Mouse (Mus musculus) heart, embryonic 14.5 days (tissue): ENCODE measurements around the gene Zdhhc18. TPM values are rescaled to one million over a fixed set of nuclear protein-coding genes. Genes with fewer than 3 reads are reported as not detected.
"Not testable (repeated sequence)": the region's sequence is repeated elsewhere in the genome, so short reads cannot be mapped to it uniquely, and the experiment has no call there.

Experiments
- ATAC-seq: fragments of 200-750 bp; cut with Nextera tagmentation; 2 replicates; pipeline ENCODE4 v1.8.0; 2017; ENCODE audit warnings: low read depth, moderate TSS enrichment; ENCODE audit not compliant: insufficient number of reproducible peaks, insufficient read depth, low FRiP score
- H3K27ac ChIP-seq, 2 experiments: fragments of 200-500 bp in 1 of 2; fragments of 300-500 bp in 1 of 2; sonication (generic) in 1 of 2; replicated peaks in 1 of 2; 2 replicates each; pipeline ENCODE4 v1.5.1; 2012 to 2014; ENCODE audit warnings: low read depth in 2 of 2, low read length in 2 of 2, control low read depth in 1 of 2, mild to moderate bottlenecking in 1 of 2, mixed read lengths in 1 of 2; ENCODE audit not compliant: control insufficient read depth in 1 of 2, insufficient read depth in 1 of 2
- H3K27me3 ChIP-seq: fragments of 300-500 bp; sonication (generic); 2 replicates; pipeline ENCODE4 v1.6.1; 2014; ENCODE audit warnings: mild to moderate bottlenecking, low read length, control low read depth; ENCODE audit not compliant: control insufficient read depth, insufficient read depth
- H3K36me3 ChIP-seq: fragments of 300-500 bp; sonication (generic); 2 replicates; pipeline ENCODE4 v1.6.1; 2014; ENCODE audit warnings: mild to moderate bottlenecking, control low read depth, low read length, mixed read lengths; ENCODE audit not compliant: control insufficient read depth, insufficient read depth
- H3K4me1 ChIP-seq, 2 experiments: fragments of 200-500 bp in 1 of 2; fragments of 300-500 bp in 1 of 2; sonication (generic) in 1 of 2; 2 replicates each; pipeline ENCODE4 v1.6.1; 2012 to 2014; ENCODE audit warnings: low read length in 2 of 2, control low read depth in 1 of 2, mixed read lengths in 1 of 2; ENCODE audit not compliant: control insufficient read depth in 2 of 2, insufficient read depth in 2 of 2
- H3K4me2 ChIP-seq: fragments of 300-500 bp; sonication (generic); 2 replicates; pipeline ENCODE4 v1.6.1; 2014; ENCODE audit warnings: mild to moderate bottlenecking, low read length
- H3K4me3 ChIP-seq, 2 experiments: fragments of 200-500 bp in 1 of 2; fragments of 300-500 bp in 1 of 2; sonication (generic) in 1 of 2; 2 replicates each; pipeline ENCODE4 v1.5.1; 2012 to 2014; ENCODE audit warnings: low read length in 2 of 2, mild to moderate bottlenecking in 2 of 2, control low read depth in 1 of 2, low read depth in 1 of 2, moderate library complexity in 1 of 2; ENCODE audit not compliant: control insufficient read depth in 1 of 2, insufficient read depth in 1 of 2
- H3K9ac ChIP-seq: fragments of 300-500 bp; sonication (generic); 2 replicates; pipeline ENCODE4 v1.6.1; 2014; ENCODE audit warnings: mild to moderate bottlenecking, low read length
- H3K9me3 ChIP-seq: fragments of 300-500 bp; sonication (generic); 2 replicates; pipeline ENCODE4 v1.6.1; 2016; ENCODE audit warnings: low read length, control low read depth; ENCODE audit not compliant: control insufficient read depth
- WGBS: fragments of 180-500 bp; shearing (Covaris S2); extraction: QIAGEN DNeasy Blood & Tissue Kit; methylation state at CpG from one replicate; pipeline ENCODE4 v1.1.7; 2014; 5-methylcytosine and 5-hydroxymethylcytosine counted together
- polyA plus RNA-seq: library from polyadenylated mRNA; unstranded; fragments of >200 nt; fragmentation: Nextera tagmentation; extraction: Ambion mirVana; gene quantifications from 2 replicates; pipeline ENCODE4 v1.2.1, GENCODE M21; 2014

Zdhhc18 gene
- polyA plus RNA-seq, 1 experiment from 2014 or later: 4.7 TPM

DNA sequence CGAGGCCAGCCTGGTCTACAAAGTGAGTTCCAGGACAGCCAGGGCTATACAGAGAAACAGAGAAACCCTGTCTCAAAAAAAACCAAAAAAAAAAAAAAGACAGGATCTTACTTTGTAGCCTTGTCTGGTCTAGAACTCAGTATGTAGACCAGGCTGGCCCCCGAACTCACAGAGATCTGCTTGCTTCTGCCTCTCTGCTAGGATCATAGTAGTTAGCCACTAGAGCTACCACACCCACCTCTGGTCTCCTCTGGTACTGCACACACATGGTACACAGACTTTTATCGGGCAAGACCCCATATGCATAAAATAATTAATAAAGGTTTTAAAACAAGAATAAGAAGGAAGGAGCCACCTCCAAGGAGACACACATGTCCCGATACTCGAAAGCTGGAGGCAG is 4.1 kb upstream of the Zdhhc18 start:
- 91% methylated on average over 5 of the region's 5 CpGs for WGBS
- H3K9ac ChIP-seq, H3K4me1 ChIP-seq, H3K27me3 ChIP-seq, H3K4me2 ChIP-seq, H3K4me3 ChIP-seq, H3K36me3 ChIP-seq, H3K27ac ChIP-seq, ATAC-seq, H3K9me3 ChIP-seq: not testable (repeated sequence)

DNA sequence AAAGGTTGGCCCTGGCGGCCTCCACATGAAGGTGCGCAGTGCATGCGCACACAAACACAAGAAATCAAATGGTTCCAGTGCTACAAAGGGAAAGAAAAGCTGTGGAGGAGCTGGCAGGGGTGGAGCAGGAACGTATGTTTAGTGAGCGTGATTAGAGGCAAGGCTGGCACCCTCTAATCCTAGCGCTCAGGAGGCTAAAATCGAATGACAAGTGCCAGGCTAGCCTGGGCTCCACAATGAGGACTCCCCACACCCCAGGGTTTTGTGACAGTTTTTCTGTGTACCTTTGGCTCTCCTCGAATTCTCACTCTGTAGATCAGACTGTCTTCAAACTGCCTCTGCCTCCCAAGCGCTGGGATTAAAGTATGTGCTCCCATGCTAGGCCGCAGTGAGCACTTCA is 2.8 kb upstream of the Zdhhc18 start:
- ATAC-seq: no peak
- no peaks in the 10 kb centered on the region for H3K36me3 ChIP-seq
- no peak overlapping the region for H3K9ac ChIP-seq
- H3K27ac ChIP-seq: no peak overlapping the region
- 74% methylated on average over 10 of the region's 10 CpGs for WGBS
- no peaks in the 10 kb centered on the region for H3K27me3 ChIP-seq
- H3K4me2 ChIP-seq: no peak overlapping the region
- 0 out of 4 replicates have a peak, but pooled peaks cover 0 to 4% of the 10 kb centered on the region in 2 experiments for H3K4me1 ChIP-seq
- no peak overlapping the region for H3K4me3 ChIP-seq
- H3K9me3 ChIP-seq: no peaks in the 10 kb centered on the region

DNA sequence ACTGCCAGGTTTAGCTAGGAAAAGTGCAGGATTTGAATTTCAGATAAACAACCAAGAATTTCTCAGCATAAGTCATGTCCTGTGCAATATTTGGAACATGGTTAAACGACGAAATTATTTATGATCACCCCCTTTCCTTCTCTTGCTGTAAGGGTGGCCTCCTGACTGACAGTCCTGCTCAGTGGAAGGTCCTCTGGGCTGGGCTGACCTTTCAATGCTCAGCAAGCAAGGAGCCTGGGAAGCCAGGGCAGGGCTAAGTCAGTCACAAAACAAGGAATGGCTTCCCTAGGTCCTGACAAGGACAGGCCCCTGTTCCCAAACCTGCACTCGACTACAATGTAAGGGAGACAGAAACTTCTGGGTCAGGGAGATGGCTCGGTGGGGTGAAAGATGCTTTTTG is 2.0 kb upstream of the Zdhhc18 start:
- no peak overlapping the region for H3K9ac ChIP-seq
- 0 out of 4 replicates have a peak, but pooled peaks cover 0 to 4% of the 10 kb centered on the region in 2 experiments for H3K4me1 ChIP-seq
- H3K36me3 ChIP-seq: no peaks in the 10 kb centered on the region
- H3K4me2 ChIP-seq: no peak overlapping the region
- WGBS: 58% methylated on average over 4 of the region's 4 CpGs
- ATAC-seq: no peak
- no peaks in the 10 kb centered on the region for H3K27me3 ChIP-seq
- no peaks in the 10 kb centered on the region for H3K9me3 ChIP-seq
- H3K4me3 ChIP-seq: no peak overlapping the region
- H3K27ac ChIP-seq: no peak overlapping the region

DNA sequence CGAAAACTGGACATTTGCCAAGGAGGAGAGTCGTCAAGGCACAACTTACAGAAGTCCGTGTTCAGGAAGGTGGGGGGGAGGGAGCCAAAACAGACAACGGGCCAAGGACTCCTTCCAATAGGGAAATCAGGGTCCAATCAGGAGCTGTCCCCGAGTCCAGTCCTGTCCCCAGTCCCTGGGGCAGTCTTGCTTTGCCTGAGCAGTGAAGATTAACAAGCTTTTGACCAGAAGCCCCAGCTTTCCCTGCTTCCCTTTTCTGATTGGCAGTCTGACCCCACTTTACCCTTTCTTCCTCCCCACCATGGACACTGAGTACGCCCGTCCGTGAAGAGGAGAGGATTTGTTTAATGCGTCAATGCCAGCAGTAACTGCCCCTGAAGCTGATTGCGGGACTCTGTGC is 1.5 kb upstream of the Zdhhc18 start:
- no peak for ATAC-seq
- no peaks in the 10 kb centered on the region for H3K27me3 ChIP-seq
- no peaks in the 10 kb centered on the region for H3K9me3 ChIP-seq
- no peak overlapping the region for H3K4me3 ChIP-seq
- H3K36me3 ChIP-seq: no peaks in the 10 kb centered on the region
- H3K27ac ChIP-seq: no peak overlapping the region
- WGBS: 48% methylated on average over 10 of the region's 10 CpGs
- H3K4me1 ChIP-seq: 0 out of 4 replicates have a peak, but pooled peaks cover 0 to 4% of the 10 kb centered on the region in 2 experiments
- H3K9ac ChIP-seq: no peak overlapping the region
- H3K4me2 ChIP-seq: no peak overlapping the region

DNA sequence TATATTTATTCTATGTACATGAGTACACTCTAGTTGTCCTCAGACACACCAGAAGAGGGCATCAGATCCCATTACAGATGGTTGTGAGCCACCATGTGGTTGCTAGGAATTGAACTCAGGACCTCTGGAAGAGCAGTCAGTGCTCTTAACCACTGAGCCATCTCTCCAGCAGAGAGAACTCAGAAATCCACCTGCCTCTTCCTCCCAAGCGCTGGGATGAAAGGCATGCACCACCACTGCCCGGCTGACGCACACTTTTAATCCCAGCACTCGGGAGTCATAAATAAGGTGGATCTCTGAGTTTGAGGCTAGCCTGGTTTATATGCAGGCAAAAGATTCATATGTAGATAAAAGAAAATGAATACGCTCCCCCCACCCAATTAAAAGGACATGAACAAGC is 490 bp downstream of the Zdhhc18 start:
- WGBS: 81% methylated on average over 5 of the region's 5 CpGs
- Histone ChIP-seq H3K4me3 (peak overlapping the region in 1 of 2 experiments; percentile 23; a peak in 1 of 4 replicates), H3K27ac (peak overlapping the region in 1 of 2 experiments; percentile 12; a peak in 1 of 4 replicates), H3K4me2 (peak overlapping the region; percentile 55), H3K9ac (peak overlapping the region; percentile 22; the same call in 1 of the 2 replicates)
- H3K9me3 ChIP-seq, H3K36me3 ChIP-seq, H3K27me3 ChIP-seq, ATAC-seq, H3K4me1 ChIP-seq: not testable (repeated sequence)

DNA sequence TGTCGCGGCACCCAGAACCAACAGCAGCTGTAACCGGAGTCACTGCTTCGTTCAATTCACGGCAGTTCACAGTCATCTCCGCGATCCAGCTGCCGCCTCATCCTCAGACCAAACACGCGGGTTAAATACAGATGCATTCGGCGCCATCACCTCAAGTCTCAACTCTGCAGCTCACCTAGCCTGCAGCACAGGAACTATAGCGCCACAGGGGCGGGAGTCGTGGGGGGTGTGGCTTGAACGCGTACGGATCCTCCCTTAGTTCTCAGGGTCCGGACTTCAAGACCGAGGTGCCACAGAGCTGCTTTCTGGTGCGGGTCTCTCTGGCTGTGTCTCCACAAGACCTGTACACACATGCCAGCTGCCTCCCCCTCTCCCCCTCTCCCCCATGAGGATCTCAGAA is 4.3 kb downstream of the Zdhhc18 start:
- Histone ChIP-seq H3K4me1 (peaks cover 2 to 3% of the 10 kb centered on the region in 2 experiments; a peak in 1 of 4 replicates), H3K27ac (no peak overlapping the region), H3K27me3 (no peaks in the 10 kb centered on the region), H3K9me3 (0 out of 2 replicates have a peak, but pooled peaks cover 4% of the 10 kb centered on the region), H3K4me3 (no peak overlapping the region), H3K9ac (no peak overlapping the region), H3K4me2 (0 out of 2 replicates have a peak overlapping the region, but pooled peaks have one; percentile 11), H3K36me3 (no peaks in the 10 kb centered on the region)
- no peak for ATAC-seq
- 35% methylated on average over 21 of the region's 21 CpGs for WGBS

DNA sequence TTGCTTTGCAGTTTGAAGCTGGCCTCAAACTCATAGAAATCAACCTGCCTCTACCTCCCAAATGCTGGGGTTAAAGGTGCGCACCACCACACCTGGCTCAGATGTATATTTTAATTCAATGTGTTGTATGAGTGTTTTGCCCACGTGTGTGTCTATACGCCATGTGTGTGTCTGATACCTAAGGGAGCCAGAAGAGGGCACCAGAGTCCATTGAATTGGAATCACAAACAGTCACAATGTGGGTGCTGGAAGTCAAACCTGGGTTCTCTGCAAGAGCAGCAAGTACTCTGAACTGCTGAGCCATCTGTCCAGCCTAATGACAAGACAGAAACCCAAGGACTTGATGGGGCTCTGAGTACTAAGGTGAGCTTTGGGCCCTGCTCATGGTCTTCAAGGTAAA is 4.8 kb downstream of the Zdhhc18 start:
- H3K27ac ChIP-seq: no peak overlapping the region
- H3K4me1 ChIP-seq: peaks cover 2 to 3% of the 10 kb centered on the region in 2 experiments; a peak in 1 of 4 replicates
- H3K9ac ChIP-seq: no peak overlapping the region
- no peaks in the 10 kb centered on the region for H3K27me3 ChIP-seq
- H3K9me3 ChIP-seq: 0 out of 2 replicates have a peak, but pooled peaks cover 4% of the 10 kb centered on the region
- H3K4me2 ChIP-seq: no peak overlapping the region
- ATAC-seq: no peak
- no peak overlapping the region for H3K4me3 ChIP-seq
- no peaks in the 10 kb centered on the region for H3K36me3 ChIP-seq
- WGBS: 85% methylated on average over 3 of the region's 3 CpGs

DNA sequence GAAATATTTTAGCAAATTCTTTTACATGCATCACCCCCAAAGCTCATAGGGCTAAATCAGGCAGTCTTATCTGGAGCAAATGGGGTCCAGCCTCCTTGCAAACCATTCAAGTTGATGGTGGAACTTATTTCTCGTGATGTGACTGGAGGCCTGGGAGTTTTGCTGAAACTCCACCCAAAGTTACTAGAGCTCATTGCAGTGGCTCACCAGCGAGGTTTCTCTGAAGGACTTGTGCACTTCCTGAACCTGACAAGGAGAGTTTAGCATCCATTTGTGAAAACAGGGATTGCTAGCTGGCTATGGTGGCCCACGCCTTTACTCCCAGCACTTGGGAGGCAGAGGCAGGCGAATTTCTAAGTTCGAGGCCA is 15.9 kb downstream of the Zdhhc18 start:
- H3K9me3 ChIP-seq: no peaks in the 10 kb centered on the region
- H3K27me3 ChIP-seq: no peaks in the 10 kb centered on the region
- H3K27ac ChIP-seq: no peak overlapping the region
- H3K4me1 ChIP-seq: peaks cover 10 to 20% of the 10 kb centered on the region in 2 experiments
- no peak overlapping the region for H3K4me3 ChIP-seq
- no peak overlapping the region for H3K9ac ChIP-seq
- no peak for ATAC-seq
- no peaks in the 10 kb centered on the region for H3K36me3 ChIP-seq
- H3K4me2 ChIP-seq: no peak overlapping the region; the same call in 1 of the 2 replicates
- WGBS: 72% methylated on average over 5 of the region's 5 CpGs
